Mouse (Mus musculus) adrenal gland, postnatal 10 days (tissue): ENCODE results near the gene Hdac1. TPM values are rescaled to one million over a fixed set of nuclear protein-coding genes. Genes with fewer than 3 reads are reported as not detected.
A peak's percentile ranks its signal among the peaks of the same experiment; 100 is the strongest.

Source experiments
- DNase-seq: peaks from one replicate; pipeline ENCODE4 v3.0.0; 2021; ENCODE audit warnings: mixed read lengths
- total RNA-seq, 2 experiments: library from RNA; stranded (reverse); gene quantifications; 2 replicates each; pipeline ENCODE4 v1.2.3; 2021

Gene Hdac1
- total RNA-seq, 2 experiments from 2014 or later = 54.5 to 59.1 TPM

DNA sequence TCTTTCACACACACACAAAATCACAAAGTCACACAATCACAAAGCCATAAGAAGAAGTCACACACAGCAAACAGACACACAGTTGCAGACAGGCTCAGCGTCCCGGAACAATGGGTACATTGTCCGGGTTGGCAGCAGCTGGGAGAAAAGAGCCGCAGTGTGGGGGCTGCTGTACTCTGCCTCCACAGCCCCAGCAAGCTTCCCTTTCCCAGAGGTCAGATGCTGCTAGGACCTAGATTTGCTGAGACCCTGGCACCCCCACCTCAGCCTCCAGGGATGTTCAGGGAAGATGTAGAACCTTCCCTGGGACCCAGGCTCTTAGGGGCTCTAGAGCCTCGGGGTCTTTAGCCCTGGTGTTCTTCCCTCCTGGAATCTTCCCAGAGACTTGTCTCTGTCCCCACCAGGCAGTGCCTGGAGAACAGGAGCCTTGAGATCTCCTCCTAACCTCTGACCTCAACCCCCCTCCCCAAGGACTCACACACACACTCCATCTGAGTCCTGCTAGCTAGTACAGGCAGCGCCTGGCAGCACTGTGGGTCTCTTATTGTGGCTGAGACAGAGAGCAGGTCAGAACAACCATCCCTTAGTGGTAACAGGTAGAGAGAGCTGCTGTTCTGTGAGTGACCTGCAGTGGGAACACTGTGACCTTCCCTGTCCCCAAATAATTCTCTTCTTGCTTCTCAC is 31.0 kb downstream of the Hdac1 start:
- DNase-seq = no peak

DNA sequence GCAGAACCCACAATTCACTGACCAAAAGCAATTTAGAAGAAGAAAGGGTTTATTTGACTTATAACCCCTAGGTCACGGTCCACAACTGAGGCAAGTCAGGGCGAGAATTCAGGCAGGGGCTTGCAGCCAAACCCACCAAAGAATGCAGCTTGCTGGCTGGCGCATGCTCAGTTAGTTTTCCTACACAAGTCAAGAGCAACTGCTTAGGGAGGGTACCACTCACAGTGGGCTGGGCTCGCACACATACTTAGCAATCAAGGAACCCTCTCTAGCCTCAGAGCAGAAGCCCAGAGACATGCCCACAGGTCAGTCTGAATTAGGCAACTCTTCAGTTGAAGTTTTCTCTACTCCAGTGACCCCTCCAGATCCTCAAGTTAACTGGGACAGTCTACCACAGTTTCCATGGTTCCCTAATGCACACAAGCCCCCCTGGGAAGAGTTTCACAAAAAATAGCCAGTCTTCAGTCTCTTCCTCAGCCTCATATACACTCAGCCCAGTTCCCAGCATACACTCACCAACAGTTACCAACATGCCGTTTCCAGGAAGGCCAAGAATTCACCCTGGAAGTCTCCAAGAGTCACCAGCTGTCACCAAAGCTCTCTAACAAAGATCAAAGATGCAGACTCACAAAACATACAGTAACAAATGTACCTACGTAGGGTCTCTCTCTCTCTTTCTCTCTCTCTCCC is 31.6 kb downstream of the Hdac1 start:
- no peak for DNase-seq

DNA sequence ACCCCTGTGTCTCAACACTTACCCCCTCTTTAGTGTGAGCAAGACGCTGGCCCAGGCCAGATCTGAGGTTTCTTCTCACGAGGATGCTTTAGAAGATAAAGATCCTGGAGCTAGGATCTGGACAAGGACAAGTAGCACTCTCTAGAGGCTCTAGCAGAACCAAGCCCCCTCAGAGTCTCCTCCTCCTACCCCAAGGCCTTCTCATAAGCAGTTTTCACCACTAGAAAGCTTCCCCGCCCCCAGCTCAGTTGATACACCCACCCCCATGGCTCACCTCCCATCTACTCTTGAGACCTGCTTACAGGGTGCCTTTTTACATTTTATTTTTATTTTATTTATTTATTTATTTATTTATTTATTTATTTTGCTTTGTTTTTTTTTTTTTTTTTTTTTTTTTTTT is 32.9 kb downstream of the Hdac1 start:
- DNase-seq = no peak

GRCm38 (mm10) chr4:129508834-129509600 is 33.5 kb downstream of the Hdac1 start:
- DNase-seq = no peak

GRCm38 (mm10) chr4:129508237-129508515 is 34.3 kb downstream of the Hdac1 start:
- DNase-seq = no peak

DNA sequence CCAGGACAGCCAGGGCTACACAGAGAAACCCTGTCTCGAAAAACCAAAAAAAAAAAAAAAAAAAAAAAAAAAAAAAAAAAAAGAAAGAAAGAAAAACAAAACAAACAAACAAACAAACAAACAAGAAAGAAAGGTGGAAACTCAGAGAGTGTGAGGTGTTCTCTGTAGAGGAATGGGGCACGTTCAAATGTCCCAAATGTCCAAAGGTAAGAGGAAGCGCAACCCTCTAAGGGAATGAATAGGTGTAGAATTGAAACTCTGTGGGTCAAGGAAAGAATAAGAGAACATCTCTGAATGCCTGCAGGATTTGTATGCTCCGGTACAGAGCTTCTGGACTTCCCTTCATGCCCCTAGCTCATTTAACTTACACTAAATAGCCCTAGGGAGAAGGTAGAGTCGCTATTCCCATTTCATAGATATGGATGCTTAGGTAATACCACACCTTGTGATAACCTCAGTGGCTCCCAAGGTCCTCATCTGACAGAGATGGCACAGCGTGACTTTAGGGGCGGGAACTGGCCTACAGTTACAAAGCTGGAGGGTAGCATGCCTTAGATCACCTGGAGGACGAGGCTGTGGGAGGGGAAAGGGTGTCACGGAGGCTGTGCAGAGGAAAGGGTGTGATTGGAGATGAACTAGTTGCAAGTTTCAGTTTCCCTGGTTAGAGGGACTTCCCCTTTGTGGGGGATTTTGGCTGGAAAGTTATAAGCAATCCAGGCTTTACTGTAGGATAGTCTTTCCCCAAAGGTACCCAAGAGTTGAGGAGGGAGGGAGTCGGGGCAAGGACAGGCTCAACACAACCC is 34.9 kb downstream of the Hdac1 start:
- DNase-seq = no peak

DNA sequence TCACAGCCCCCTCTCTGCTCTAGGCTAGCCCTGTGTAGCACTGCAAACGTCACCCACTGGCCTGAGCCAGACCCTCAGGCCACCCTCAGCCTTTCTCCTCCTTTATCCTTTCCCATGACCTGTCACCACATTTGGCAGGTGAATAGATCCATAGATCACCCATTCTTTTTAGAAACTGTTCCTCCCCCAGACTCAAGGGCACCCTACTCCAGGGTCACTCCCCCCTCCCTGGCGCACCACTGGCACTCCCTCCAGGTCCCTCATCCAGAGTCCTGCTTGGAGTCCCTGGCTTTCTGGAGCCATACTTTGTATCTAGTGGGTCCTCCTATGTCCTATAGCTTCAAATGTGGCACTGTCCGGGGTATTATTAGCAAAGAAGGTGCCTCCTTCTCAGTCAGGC is 37.0 kb downstream of the Hdac1 start:
- DNase-seq = peak; percentile 54

GRCm38 (mm10) chr4:129502901-129503444 is 39.5 kb downstream of the Hdac1 start:
- no peak for DNase-seq

GRCm38 (mm10) chr4:129502327-129502888 is 40.1 kb downstream of the Hdac1 start:
- no peak for DNase-seq

- DNase-seq = peak; percentile 94
Observed at GRCm38 (mm10) chr4:129500607-129501566, 41.6 kb downstream of the Hdac1 start.

GRCm38 (mm10) chr4:129500017-129500416 is 42.5 kb downstream of the Hdac1 start:
- DNase-seq = no peak

- DNase-seq = no peak
Observed at GRCm38 (mm10) chr4:129498941-129499340, 43.6 kb downstream of the Hdac1 start.

- DNase-seq = peak; percentile 51
Observed at GRCm38 (mm10) chr4:129496631-129497030, 45.9 kb downstream of the Hdac1 start.

DNA sequence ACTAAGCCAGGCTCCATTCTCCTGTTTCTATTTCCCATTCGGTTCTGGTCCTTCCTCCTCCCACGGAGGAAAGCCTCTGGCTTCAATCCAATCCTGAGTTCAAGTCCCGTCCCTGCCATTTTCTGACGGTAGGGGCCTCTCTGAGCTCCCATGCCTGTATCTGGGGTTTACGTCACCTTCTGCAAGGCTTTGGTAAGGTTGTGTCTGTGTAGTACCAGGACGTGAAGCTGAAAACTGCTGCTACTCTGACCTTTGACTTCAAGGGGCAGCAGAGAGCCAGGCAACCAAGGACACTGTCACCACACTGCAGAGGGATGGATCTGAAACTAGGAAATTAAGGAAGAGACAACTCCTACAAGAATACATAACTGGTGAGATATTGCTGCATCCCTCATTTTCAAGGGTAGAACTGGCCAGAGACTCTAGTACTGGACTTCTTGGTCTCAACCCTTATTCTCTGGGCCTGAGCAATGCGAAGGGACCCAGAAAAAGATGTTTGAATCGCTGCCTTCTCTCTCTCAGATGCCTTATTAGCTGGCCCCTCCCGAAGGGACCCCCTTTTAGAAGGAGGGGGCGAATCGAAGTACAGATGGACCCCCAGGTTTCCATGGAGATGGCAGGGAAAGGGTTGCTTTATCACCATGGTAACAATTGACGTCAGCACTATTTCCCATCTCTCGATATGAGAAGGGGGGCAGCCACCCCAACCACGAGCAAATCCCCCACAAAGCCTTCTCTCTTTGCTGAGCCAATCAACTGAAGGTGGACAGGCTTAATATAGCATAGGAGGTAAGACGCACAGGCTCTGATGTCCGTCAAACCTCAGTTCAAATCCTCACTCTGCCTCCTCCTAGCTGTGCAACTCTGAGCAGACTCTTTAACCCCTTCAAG is 46.6 kb downstream of the Hdac1 start:
- no peak for DNase-seq

GRCm38 (mm10) chr4:129494681-129495080 is 47.8 kb downstream of the Hdac1 start:
- DNase-seq = no peak

DNA sequence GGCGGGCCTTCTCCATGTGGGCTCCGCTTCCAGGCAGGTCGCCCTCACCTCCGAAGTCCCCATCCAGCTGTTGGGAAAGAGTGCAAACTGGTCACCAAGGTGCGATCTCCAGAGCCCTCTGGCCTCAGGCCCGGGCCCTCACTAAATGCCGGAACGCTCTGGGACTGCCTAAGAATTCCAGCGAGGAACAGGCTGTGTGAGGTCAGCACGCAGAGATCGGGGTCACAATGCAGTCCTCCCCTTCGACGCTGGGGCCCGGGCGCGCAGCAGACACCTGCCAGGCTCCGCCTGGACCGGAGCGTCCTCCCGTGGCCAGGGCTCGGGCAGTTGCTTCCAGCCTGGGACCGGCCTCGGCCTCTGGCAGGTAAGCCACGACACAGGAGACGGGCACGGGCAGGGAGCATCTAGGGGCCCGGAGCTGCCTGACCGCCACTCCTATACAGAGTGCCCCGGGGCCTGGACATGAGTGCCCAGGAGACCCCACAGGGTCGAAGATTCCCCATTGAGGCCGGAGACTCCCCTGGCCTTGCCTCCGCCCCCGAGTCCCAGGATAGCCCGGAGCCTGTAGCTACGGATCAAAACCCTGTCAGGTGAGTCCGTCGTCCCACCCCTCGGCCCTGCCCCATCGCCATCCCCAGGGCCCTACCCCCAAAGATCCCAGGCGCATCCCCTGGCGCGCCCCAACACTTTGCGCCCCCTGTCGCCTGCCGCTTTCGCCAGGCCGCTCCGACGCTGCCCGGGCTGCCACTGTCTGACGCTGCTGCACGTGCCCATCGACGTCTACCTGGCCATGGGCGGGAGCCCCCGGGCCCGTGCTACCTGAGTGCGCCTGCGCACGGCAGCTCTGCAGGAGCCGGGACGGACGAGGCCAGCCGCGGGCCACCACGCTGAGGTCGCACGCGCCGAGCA is 51.3 kb downstream of the Hdac1 start, which contains the start of the genes Tssk3 and Fam229a:
TSS of gene Tssk3 (minus strand) at position 51 of the 909 bp plus-strand sequence.
TSS of gene Fam229a (plus strand) at position 219 of the 909 bp plus-strand sequence.
- no peak for DNase-seq

DNA sequence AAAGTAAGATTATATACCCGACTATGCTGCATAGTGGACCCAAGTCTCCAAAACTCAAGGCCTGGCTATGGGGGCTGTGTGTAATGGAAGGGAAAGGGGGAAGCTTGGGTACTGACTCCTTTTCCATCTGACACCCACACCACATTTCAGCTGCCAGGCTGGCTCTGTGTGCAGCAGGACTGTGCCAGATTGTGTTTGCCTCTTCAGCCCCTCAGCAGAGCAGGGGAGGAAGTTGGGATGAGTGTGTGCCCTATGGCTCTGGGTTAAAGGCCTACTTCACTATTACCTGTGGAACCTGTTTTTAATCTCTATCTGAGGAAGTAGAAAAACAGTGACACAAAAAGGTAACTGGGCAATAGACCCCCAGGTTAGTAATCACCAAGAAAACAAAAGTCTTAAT is 61.4 kb downstream of the Hdac1 start:
- DNase-seq = no peak

- no peak for DNase-seq
Observed at GRCm38 (mm10) chr4:129479863-129480262, 62.6 kb downstream of the Hdac1 start.
